Mouse (Mus musculus) liver, adult 2 months (tissue): ENCODE measurements at regions not wholly inside any gene's neighbourhood (a gene's known extent, or its start where the extent isn't known, plus 50 kb on each side); places are given as distances from the start of the nearest gene placed in this dataset.

ENCODE experiments used
- CTCF ChIP-seq: fragments of 200-500 bp; IDR thresholded peaks from 2 replicates; pipeline ENCODE4 v1.5.1; 2011; ENCODE audit warnings: low read depth, low read length, control low read depth
- POLR2A ChIP-seq: fragments of 200-500 bp; IDR thresholded peaks from 2 replicates; pipeline ENCODE4 v1.6.1; 2011; ENCODE audit warnings: low read length, control low read depth; ENCODE audit not compliant: insufficient read depth; ENCODE audit errors: extremely low read depth

DNA sequence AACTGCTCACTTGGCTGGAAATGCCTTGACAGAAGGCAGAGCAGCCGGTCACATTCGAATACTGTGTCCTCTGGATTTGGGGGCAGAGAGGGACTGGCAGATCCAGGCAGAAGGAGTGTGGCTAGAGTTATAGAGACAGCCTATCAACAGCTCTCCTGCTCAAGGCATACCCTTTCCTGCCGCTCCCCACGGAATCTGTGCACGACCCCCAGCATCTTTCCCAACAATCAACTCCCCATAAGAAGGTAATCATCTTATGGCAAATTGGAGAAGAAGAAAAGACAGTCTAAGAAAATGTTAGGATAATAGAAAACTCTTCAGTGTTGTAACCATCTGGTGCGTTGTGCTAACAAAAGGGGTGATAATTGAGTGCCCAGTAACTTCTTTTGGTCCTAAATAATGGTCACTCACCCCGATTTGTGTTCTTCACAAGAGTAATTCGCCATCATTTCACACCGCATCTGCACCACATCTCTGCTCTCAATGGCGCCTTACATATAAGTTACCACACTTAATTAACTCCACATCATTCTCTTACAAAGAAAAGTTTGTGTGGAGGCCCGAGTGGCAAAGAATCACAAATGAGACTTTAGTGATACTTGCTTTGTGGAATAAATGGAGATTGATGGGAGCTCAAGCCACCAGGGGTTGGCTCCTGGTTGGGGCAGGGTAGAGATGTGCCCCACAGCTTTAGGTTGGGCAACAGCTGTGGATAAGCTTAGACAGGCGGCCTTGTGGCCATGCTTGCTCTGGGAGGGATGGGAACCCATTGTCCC is 551.2 kb upstream of the Btbd3 start:
- TF ChIP-seq POLR2A (no peak), CTCF (no peak)
